Mouse (Mus musculus) ES-E14 (cell line): ENCODE results near the gene Gm21943. TPM values are rescaled to one million over a fixed set of nuclear protein-coding genes. Genes with fewer than 3 reads are reported as not detected.
"Not testable (repeated sequence)": the region's sequence is repeated elsewhere in the genome, so short reads cannot be mapped to it uniquely, and the experiment has no call there.

Experiments used
- DNase-seq: peaks from one replicate; pipeline ENCODE4 v3.0.0-alpha.2; 2013; ENCODE audit warnings: low read depth, low spot score
- H3K27ac ChIP-seq: 2 replicates; pipeline ENCODE4 v1.5.1; 2012; ENCODE audit warnings: low read depth, mild to moderate bottlenecking, low read length, moderate library complexity, mixed read lengths; ENCODE audit not compliant: poor library complexity, insufficient read depth, severe bottlenecking
- H3K36me3 ChIP-seq: 2 replicates; pipeline ENCODE4 v1.6.1; 2012; ENCODE audit warnings: mild to moderate bottlenecking, low read length, moderate library complexity, mixed read lengths; ENCODE audit not compliant: control insufficient read depth, poor library complexity, insufficient read depth, severe bottlenecking
- H3K4me1 ChIP-seq, 2 experiments: fragments of 150-350 bp in 1 of 2; sonication (generic) in 1 of 2; 2 replicates each; pipeline ENCODE4 v1.6.1; 2012; ENCODE audit warnings: low read length in 2 of 2, mild to moderate bottlenecking in 1 of 2, mixed read lengths in 1 of 2; ENCODE audit not compliant: control insufficient read depth in 2 of 2, insufficient read depth in 2 of 2, poor library complexity in 1 of 2
- H3K4me3 ChIP-seq, 2 experiments: fragments of 150-350 bp in 1 of 2; sonication (generic) in 1 of 2; 2 replicates each; pipeline ENCODE4 v1.5.1; 2012; ENCODE audit warnings: low read length in 2 of 2, low read depth in 1 of 2, mild to moderate bottlenecking in 1 of 2, mixed read lengths in 1 of 2; ENCODE audit not compliant: insufficient read depth in 1 of 2, poor library complexity in 1 of 2, severe bottlenecking in 1 of 2
- H3K9ac ChIP-seq: 2 replicates; pipeline ENCODE4 v1.6.1; 2012; ENCODE audit warnings: low read depth, mild to moderate bottlenecking, low read length, mixed read lengths; ENCODE audit not compliant: poor library complexity, insufficient read depth, severe bottlenecking
- H3K9me3 ChIP-seq: fragments of 150-350 bp; sonication (generic); 2 replicates; pipeline ENCODE4 v1.6.1; 2012; ENCODE audit warnings: low read depth, mild to moderate bottlenecking, low read length; ENCODE audit not compliant: control insufficient read depth, insufficient read depth
- in situ Hi-C, 2 experiments: fragments of 600-800 bp; cut with MboI; formaldehyde crosslinking; loops; one replicate each; pipeline ENCODE4 v1.15.1; 2025; ENCODE audit warnings: low sequenced_read_pairs in 2 of 2, inconsistent platforms in 1 of 2; ENCODE audit not compliant: unreplicated experiment in 2 of 2
- total RNA-seq: library from RNA; depleted of rRNA; stranded (reverse); fragments of 300-350 nt; gene quantifications from 2 replicates; pipeline ENCODE4 v1.2.3, GENCODE M21; 2012; rRNA removed

Gene Gm21943
- total RNA-seq, result not detected in 2 replicates

- H3K9me3 ChIP-seq, H3K4me3 ChIP-seq, DNase-seq, H3K9ac ChIP-seq, in situ Hi-C loops, H3K27ac ChIP-seq, H3K4me1 ChIP-seq, H3K36me3 ChIP-seq: not testable (repeated sequence)
Observed at GRCm38 (mm10) chrY:57533644-57534043, at the start of gene Gm21943. Gene Gm21943, minus strand, starts transcription at chrY:57533744.

Other genes starting within 250 kb of the Gm21943 start
- gene Gm28961, start 172.0 kb upstream of the Gm21943 start, total RNA-seq, result not detected in 2 replicates